Mouse (Mus musculus) 3T3-L1 (cell line): ENCODE results near the gene Tuba1c.
"Not testable (repeated sequence)": the region's sequence is repeated elsewhere in the genome, so short reads cannot be mapped to it uniquely, and the experiment has no call there.

Experiments used
- DNase-seq: peaks from one replicate; pipeline ENCODE4 v3.0.0-alpha.2; 2015; ENCODE audit warnings: low read depth, low spot score

The Tuba1c gene

DNA sequence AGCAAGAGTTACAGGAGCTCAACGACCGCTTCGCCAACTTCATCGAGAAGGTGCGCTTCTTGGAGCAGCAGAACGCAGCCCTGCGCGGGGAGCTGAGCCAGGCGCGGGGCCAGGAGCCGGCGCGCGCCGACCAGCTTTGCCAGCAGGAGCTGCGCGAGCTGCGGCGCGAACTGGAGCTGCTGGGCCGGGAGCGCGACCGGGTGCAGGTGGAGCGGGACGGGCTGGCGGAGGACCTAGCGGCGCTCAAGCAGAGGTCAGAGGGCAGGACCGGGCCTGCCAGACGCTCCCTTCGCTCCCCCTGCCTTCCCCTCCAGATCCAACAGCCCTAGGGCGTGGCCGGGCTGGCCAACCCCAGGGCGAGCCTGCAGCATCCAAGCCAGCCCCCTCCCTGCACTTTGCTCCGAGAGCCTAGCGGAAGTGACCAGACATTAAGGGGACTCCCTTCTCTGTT lies 25.8 kb downstream of the Tuba1c start:
- no peak for DNase-seq

DNA sequence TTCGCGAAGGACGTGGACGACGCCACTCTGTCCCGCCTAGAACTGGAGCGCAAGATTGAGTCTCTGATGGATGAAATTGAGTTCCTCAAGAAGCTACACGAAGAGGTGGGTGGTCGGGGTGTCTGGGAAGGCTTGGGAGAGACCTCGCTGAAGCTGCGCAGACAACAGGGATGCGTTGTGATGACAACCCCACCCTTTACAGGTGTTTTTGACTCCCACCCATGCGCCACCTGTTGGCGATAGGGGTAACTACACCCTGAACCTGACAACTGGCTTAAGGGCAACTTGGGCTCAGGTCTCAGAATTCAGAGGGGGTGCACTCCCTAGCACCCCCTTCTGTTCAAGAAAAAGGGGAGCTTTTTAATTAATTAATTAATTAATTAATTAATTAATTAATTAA lies 26.6 kb downstream of the Tuba1c start:
- peak; percentile 37 for DNase-seq

GRCm38 (mm10) chr15:99065557-99066165 lies 36.0 kb downstream of the Tuba1c start:
- no peak for DNase-seq

DNA sequence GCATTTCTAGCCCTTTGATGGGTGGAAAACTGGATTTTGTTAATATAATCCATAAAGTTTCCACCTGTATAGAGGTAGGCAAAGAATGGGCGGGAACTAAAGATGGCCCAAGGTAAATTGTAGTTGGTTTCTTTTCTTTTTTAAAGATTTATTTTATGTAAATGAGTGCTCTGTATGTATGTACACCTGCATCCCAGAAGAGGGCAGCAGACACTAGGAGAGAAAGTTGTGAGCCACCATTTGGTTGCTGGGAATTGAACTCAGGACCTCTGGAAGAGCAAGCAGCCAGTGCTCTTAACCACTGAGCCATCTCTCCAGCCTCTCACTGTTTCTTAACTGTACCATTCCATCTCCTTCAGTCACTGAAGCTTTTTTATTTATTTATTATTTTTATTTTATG lies 42.3 kb downstream of the Tuba1c start:
- DNase-seq = no peak

DNA sequence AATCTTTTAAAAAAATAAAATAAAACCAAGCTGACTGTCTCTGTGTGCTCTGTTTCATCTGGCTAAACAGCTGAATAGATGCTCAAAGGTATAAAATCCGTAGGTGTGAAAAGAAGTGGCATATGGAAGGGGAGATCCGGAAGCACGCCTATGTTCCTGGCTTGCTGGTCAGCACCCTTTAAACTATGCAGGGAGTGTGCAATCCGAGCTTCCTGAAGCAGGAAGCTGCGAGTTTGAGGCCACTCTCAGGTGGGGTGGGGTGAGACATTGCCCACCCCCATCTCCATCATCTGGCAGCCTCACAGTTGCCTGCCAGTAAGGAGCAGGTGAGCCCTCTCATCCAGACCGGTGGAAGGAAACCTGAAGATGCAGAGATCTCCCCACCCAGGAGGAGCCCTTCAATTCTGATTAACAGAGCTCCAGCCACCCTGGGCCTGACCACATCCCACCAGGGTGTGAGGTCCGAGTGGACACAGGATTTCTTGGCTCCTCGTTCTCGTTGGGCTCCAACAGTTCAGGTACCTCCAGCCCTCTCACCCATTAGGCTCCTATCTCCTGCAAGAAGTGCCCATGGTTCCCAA lies 44.4 kb downstream of the Tuba1c start, which contains the start of gene Troap:
Gene Troap, plus strand, starts transcription at position 557 of the 581 bp plus-strand sequence.
- DNase-seq = no peak

DNA sequence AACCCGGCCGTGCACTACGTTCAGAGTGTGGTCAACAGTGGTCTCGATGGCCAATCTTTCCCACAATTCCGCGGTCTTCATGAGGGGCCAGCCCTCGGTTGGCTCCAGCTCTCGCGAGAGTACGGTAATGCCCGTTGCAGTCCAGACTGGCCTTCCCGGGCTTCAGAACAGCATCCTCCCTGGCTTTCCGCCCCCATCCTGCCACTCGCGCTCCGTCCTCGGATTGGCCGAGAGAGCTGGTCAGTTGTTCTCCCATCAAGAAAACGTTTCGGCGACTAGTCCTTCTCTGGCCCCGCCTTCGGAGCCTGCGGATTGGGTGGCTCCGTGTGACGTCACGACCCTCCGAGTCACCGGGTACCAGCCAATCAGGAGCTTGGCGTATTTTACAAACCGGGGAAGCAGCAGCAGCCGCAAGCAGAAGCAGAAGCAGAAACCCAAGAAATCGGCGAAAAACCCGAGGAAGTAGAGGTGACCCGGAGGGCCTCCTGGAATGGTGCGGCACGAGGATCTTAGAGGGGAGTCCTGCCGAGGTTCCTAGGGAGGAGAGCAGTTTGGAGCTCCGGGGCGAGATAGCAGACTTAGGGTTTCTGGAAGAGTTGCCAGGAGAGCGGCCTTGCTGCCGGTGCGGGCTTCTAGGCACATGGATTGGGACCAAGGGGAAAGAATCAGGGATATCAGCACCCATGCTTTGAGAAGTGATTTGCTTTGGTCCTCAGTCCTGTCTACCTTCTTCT lies 45.1 kb downstream of the Tuba1c start:
- DNase-seq = peak; percentile 100

DNA sequence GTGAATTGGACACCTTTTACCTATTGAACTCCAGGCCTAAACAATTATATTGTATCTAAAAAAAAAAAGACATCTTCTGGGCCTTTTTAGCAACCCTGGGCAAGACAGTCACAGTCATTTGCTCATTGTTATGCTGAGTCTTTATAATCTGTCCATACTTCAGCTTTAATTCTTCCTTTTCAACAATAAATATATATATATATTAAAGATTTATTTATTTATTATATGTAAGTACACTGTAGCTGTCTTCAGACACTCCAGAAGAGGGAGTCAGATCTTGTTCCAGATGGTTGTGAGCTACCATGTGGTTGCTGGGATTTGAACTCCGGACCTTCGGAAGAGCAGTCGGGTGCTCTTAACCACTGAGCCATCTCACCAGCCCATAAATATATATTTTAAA lies 46.3 kb downstream of the Tuba1c start:
- DNase-seq = not testable (repeated sequence)

GRCm38 (mm10) chr15:99078181-99078910 lies 48.7 kb downstream of the Tuba1c start:
- no peak for DNase-seq

DNA sequence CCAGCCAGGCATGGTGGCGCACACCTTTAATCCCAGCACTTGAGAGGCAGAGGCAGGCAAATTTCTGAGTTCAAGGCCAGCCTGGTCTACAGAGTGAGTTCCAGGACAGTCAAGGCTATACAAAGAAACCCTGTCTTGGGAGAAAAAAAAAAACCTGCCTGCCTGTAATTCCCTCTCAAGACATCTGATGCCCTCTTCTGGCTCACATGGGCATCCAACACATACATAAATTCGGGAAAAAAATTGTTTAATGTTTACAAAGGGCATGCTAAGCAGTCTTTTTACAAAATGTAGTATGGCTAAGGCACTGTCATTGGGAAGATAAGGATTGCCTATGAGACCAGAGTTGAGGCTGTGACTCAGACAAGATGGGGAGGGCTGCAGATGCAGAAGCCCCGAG lies 50.1 kb downstream of the Tuba1c start:
- DNase-seq = peak; percentile 50

DNA sequence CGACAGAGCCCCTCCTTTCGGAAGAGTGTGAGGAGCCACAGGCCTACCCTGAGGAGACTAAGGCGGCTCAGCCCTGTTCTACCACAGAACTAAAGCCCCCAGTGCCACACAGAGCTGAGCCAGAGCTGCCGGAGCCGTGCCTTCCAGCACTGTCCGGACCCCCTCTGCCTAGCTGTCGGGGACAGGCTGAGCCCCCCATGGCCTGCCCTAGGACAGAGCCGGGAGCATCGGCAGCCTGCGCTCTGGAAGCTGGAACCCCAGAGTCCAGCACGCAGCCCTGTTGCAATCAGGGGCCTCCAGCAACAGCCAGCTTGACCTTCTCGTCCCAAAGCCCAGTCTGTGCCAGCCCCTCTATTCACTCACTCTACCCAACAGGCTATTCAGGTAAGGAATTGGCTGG lies 52.6 kb downstream of the Tuba1c start:
- DNase-seq = no peak

GRCm38 (mm10) chr15:99082840-99083239 lies 53.1 kb downstream of the Tuba1c start:
- no peak for DNase-seq

GRCm38 (mm10) chr15:99083258-99083657 lies 53.6 kb downstream of the Tuba1c start:
- DNase-seq = peak; percentile 77

GRCm38 (mm10) chr15:99083867-99084557 lies 54.3 kb downstream of the Tuba1c start:
- DNase-seq = no peak

- DNase-seq = no peak
Observed at GRCm38 (mm10) chr15:99084618-99085017, 54.9 kb downstream of the Tuba1c start.

GRCm38 (mm10) chr15:99085997-99086396 lies 56.3 kb downstream of the Tuba1c start:
- no peak for DNase-seq

DNA sequence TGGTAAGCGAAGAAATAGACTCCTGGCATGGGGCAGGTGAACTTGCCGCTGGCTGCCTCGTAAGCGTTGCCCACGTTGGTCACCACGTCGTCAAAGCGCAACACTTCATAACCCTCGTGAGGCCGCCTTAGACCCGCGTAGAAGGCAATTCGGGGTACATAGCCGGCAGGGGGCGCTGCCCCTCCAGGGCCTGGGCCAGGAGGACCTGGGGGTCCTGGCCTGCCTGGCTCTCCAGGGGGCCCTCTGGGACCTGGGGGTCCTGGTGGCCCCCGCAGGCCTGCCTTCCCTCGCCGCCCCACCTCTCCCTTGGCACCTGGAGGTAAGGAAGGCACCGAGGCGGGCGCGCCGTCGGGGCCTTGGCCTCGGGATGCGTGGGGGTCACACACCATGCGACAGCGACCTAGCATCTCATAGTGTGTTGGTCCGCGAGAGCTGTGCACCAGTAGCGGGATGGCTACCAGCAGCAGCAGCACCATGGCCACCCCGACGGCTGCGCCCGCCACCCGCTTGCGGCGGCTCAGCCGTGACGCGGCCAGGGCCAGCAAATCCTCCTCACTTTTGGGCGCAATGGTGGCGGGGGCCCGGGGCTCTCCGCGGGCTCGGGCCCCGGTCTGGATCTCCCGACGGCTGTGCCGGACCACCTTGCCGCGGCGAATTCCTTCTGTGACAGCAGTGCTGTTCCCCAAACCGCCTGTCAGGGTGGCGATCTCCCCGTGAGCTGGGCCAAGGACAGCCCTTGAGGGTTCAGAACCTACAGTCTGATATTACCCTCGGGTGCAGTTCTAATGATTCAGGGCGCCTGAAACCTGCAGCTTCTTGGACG lies 57.8 kb downstream of the Tuba1c start, which contains the start of gene C1ql4:
Gene C1ql4, minus strand, starts transcription at position 565 of the 823 bp plus-strand sequence.
- DNase-seq = no peak
